Comparison of ENCODE assay signal across 8 mouse cellular contexts in genomic region chr10:12869846-12870245, GRCm38 (mm10). TPM values are rescaled to one million over a fixed set of nuclear protein-coding genes. Genes with fewer than 3 reads are reported as not detected.
A peak's percentile ranks its signal among the peaks of the same experiment; 100 is the strongest.
DNase-seq lines count a peak whose midpoint lies in the region; ATAC-seq and TF ChIP-seq lines count a peak whose summit lies in the region.

No protein-coding gene starts in this region.

- no peak for ATAC-seq in forebrain, embryonic 13.5 days
- ATAC-seq in intestine, postnatal 0 days: no peak
- ATAC-seq in midbrain, postnatal 0 days (ENCODE audit: low FRiP score): no peak

- peak overlapping the region; percentile 68; the same call in 1 of the 2 replicates for H3K4me3 ChIP-seq in layer of hippocampus, adult 2 months
- 0 out of 2 replicates have a peak overlapping the region, but pooled peaks have one; percentile 72 for H3K4me3 ChIP-seq in forebrain, embryonic 13.5 days
- no peak overlapping the region for H3K4me3 ChIP-seq in intestine, postnatal 0 days (ENCODE audit: low read depth, low read length)
- peak overlapping the region; percentile 83 for H3K4me3 ChIP-seq in midbrain, postnatal 0 days (ENCODE audit: low read depth, low read length)

- no peak overlapping the region for H3K27ac ChIP-seq in layer of hippocampus, adult 2 months
- H3K27ac ChIP-seq in forebrain, embryonic 13.5 days: no peak overlapping the region
- H3K27ac ChIP-seq in intestine, postnatal 0 days (ENCODE audit: low read depth, low read length): no peak overlapping the region
- H3K27ac ChIP-seq in midbrain, postnatal 0 days (ENCODE audit: low read depth, low read length): no peak overlapping the region

- H3K4me1 ChIP-seq in forebrain, embryonic 13.5 days: peaks cover 22% of the 10 kb centered on the region
- H3K4me1 ChIP-seq in intestine, postnatal 0 days (replicated peaks; ENCODE audit: control insufficient read depth, insufficient read depth, low read length): peaks cover 5% of the 10 kb centered on the region
- H3K4me1 ChIP-seq in midbrain, postnatal 0 days (ENCODE audit: insufficient read depth, low read length): peaks cover 11% of the 10 kb centered on the region; the same call in 1 of the 2 replicates

- H3K9ac ChIP-seq in forebrain, embryonic 13.5 days: no peak overlapping the region
- no peak overlapping the region for H3K9ac ChIP-seq in intestine, postnatal 0 days (ENCODE audit: low read depth, low read length)
- peak overlapping the region; percentile 67; the same call in 1 of the 2 replicates for H3K9ac ChIP-seq in midbrain, postnatal 0 days (replicated peaks; ENCODE audit: low read length, poor library complexity, severe bottlenecking)

- H3K9me3 ChIP-seq in forebrain, embryonic 13.5 days (replicated peaks): no peaks in the 10 kb centered on the region
- no peaks in the 10 kb centered on the region for H3K9me3 ChIP-seq in intestine, postnatal 0 days (ENCODE audit: control insufficient read depth)
- no peaks in the 10 kb centered on the region for H3K9me3 ChIP-seq in midbrain, postnatal 0 days (ENCODE audit: low read length)

- H3K27me3 ChIP-seq in forebrain, embryonic 13.5 days: 0 out of 2 replicates have a peak, but pooled peaks cover 2% of the 10 kb centered on the region
- no peaks in the 10 kb centered on the region for H3K27me3 ChIP-seq in intestine, postnatal 0 days (replicated peaks; ENCODE audit: control insufficient read depth, insufficient read depth, low read length)
- H3K27me3 ChIP-seq in midbrain, postnatal 0 days (ENCODE audit: insufficient read depth, low read length): 0 out of 2 replicates have a peak, but pooled peaks cover 10% of the 10 kb centered on the region

- 38% methylated on average over 1 of the region's 1 CpGs for WGBS in forebrain, embryonic 13.5 days
- WGBS in intestine, postnatal 0 days: 38% methylated on average over 1 of the region's 1 CpGs
- 50% methylated on average over 1 of the region's 1 CpGs for WGBS in midbrain, postnatal 0 days

- no peak for TF ChIP-seq CTCF in layer of hippocampus, adult 2 months (conservative IDR thresholded peaks at IDR 0.05)
- no peak for TF ChIP-seq CTCF in intestine, postnatal 0 days (IDR thresholded peaks at IDR 0.05; ENCODE audit: low read depth)
- TF ChIP-seq CTCF in midbrain, postnatal 0 days (IDR thresholded peaks at IDR 0.05): no peak

- H3K4me2 ChIP-seq in forebrain, embryonic 13.5 days: peak overlapping the region; percentile 94
- peak overlapping the region; percentile 82 for H3K4me2 ChIP-seq in intestine, postnatal 0 days (replicated peaks; ENCODE audit: low read depth)
- H3K4me2 ChIP-seq in midbrain, postnatal 0 days (ENCODE audit: low read depth, low read length, poor library complexity, severe bottlenecking): peak overlapping the region; percentile 97

- H3K36me3 ChIP-seq in forebrain, embryonic 13.5 days (ENCODE audit: poor library complexity, severe bottlenecking): no peaks in the 10 kb centered on the region
- H3K36me3 ChIP-seq in intestine, postnatal 0 days (ENCODE audit: control insufficient read depth, insufficient read depth): no peaks in the 10 kb centered on the region
- no peaks in the 10 kb centered on the region for H3K36me3 ChIP-seq in midbrain, postnatal 0 days (ENCODE audit: insufficient read depth, low read length)

- DNase-seq in layer of hippocampus, adult 2 months (ENCODE audit: low spot score in 2 of 2): no peak
- no peak for DNase-seq in layer of hippocampus, adult 18-20 months (ENCODE audit: low spot score in 2 of 2)
- no peak for DNase-seq in midbrain, postnatal 0 days (ENCODE audit: low spot score)
- DNase-seq in thymus, postnatal 10 days (ENCODE audit: low spot score in 2 of 2): no peak
- no peak for DNase-seq in kidney, adult 11 months
- DNase-seq in spleen, adult 18-20 months: no peak

RNA-seq across cellular contexts. Expression of gene Utrn, which starts 0.7 kb away (rescaled TPM):
- 10 to 100 TPM; 33.7 to 39.8 TPM for total RNA-seq in layer of hippocampus, adult 2 months (2021)
- total RNA-seq in layer of hippocampus, adult 18-20 months (2021): 10 to 100 TPM; 32.8 to 34.3 TPM
- 18.7 and 22.0 TPM in 2 replicates for polyA plus RNA-seq in forebrain, embryonic 13.5 days (2015; fragmentation: Nextera tagmentation; extraction: Ambion mirVana)
- 21.5 and 22.6 TPM in 2 replicates for polyA plus RNA-seq in intestine, postnatal 0 days (2015; fragmentation: Nextera tagmentation; extraction: Ambion mirVana)
- 20.6 and 29.2 TPM in 2 replicates for total RNA-seq in midbrain, postnatal 0 days (2014; rRNA removed)
- 13.9 and 15.4 TPM in 2 replicates for polyA plus RNA-seq in midbrain, postnatal 0 days (2015; fragmentation: Nextera tagmentation; extraction: Ambion mirVana)
